Mouse (Mus musculus) adrenal gland, adult (tissue): ENCODE results near the gene Ghdc.

ENCODE experiments used
- DNase-seq, 2 experiments: peaks; one replicate each; pipeline ENCODE4 v3.0.0; 2022 to 2023; ENCODE audit warnings: low spot score in 1 of 2; ENCODE audit not compliant: inconsistent age in 2 of 2

Gene Ghdc

DNA sequence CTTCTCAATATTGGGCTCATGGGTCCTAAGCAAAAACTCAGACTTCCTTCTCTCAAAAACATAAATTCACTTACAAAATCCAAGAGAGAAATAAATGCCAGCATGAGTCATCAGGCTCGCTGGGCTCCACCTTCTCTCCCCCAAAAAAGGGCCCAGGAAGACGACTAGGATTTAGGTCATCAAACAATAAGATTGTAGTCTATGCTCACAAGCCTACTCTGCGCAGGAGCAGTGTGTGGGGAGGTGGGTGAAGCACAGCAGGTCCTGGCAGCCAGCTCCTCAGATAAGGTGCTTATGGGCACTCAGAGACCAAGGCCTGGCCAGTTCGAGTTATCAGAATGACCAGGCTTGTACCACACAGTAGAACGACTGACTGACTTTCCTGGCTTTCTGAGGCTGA lies 50.4 kb downstream of the Ghdc start:
- peak in 1 of 2 experiments; percentile 85 for DNase-seq

GRCm38 (mm10) chr11:100719893-100720292 lies 50.9 kb downstream of the Ghdc start:
- no peak for DNase-seq

DNA sequence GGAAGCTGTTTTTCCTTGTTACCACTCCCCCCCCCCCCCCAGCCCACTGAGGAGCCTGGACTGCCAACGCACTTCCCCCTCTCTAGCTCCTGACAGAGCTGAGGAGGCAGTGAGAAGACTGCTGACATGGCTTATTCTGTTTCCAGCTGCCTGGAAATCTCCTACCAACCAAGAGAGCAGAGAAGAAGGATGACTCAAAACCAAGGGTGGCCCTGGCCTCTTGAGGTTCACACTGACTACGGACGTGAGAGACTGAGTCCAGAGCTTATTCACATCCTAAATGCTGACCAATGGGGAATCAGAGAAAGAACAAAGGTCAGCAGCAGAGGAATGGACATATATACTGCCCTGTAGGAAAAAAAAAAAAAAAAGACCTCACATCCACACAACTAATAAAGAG lies 51.4 kb downstream of the Ghdc start:
- DNase-seq = peak in 1 of 2 experiments; percentile 72

- peak in 1 of 2 experiments; percentile 41 for DNase-seq
These were observed 51.9 kb downstream of the Ghdc start for GRCm38 (mm10) chr11:100718866-100719265.

- no peak for DNase-seq
These were observed 52.3 kb downstream of the Ghdc start for GRCm38 (mm10) chr11:100718462-100718861.

GRCm38 (mm10) chr11:100716649-100717048 lies 54.1 kb downstream of the Ghdc start:
- no peak for DNase-seq
